Mouse (Mus musculus): ENCODE measurements around the gene Syne1. TPM values are rescaled to one million over a fixed set of nuclear protein-coding genes. Genes with fewer than 3 reads are reported as not detected.

Syne1 gene
- total and polyA plus RNA-seq, 3 experiments = 5.3 to 6.8 TPM; not detected in 1

DNA sequence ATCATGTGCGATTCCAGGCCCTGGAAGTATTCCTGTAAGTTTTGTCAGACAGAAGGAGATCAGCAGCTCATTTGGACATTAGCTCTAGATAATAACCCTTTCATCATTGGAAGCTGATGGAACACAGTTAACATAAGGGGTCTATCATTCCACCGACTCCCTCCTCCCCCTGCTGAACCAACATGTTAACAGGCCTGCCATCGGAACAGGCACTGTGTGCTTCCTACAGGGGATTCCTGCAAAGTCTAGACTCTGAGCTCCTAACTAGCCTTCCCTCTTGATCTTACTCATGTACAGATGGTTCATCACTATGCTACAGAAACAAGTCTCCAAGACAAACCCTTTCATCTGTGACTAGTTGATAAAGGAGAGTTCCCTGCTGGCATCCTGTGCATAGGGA lies 419.2 kb downstream of the Syne1 start:
- TF ChIP-seq POLR2AphosphoS2 (IDR thresholded peaks at IDR 0.05; ENCODE audit: low read length) (no peak), EP300 (IDR thresholded peaks at IDR 0.05; ENCODE audit: low read depth in 1 of 2, low read length in 2 of 2) (no peak), USF1 (IDR thresholded peaks at IDR 0.05; ENCODE audit: low read depth, low read length) (no peak), UBTF (IDR thresholded peaks at IDR 0.05; ENCODE audit: borderline replicate concordance, insufficient read depth, low read depth, low read length) (no peak), GATA1 (IDR thresholded peaks at IDR 0.05; ENCODE audit: low read depth, low read length) (no peak), ZC3H11A (IDR thresholded peaks at IDR 0.05; ENCODE audit: low read depth, low read length) (no peak), TBP (IDR thresholded peaks at IDR 0.05; ENCODE audit: low read depth, low read length) (no peak), SIN3A (IDR thresholded peaks at IDR 0.05; ENCODE audit: low read length) (no peak), RAD21 (IDR thresholded peaks at IDR 0.05; ENCODE audit: low read depth, low read length) (no peak), MYB (IDR thresholded peaks at IDR 0.05; ENCODE audit: low read depth, low read length) (no peak), JUND (IDR thresholded peaks at IDR 0.05; ENCODE audit: low read depth, low read length) (no peak), KAT2A (conservative IDR thresholded peaks at IDR 0.05; ENCODE audit: low read depth, low read length) (no peak), RCOR1 (IDR thresholded peaks at IDR 0.05; ENCODE audit: low read depth, low read length) (no peak), ETS1 (IDR thresholded peaks at IDR 0.05; ENCODE audit: low read depth, low read length) (no peak), GABPA (IDR thresholded peaks at IDR 0.05; ENCODE audit: low read depth, low read length) (no peak), CHD1 (IDR thresholded peaks at IDR 0.05; ENCODE audit: low read depth, low read length) (no peak)
- H3K79me2 ChIP-seq (ENCODE audit: control insufficient read depth, insufficient read depth, low read length, poor library complexity) = no peaks in the 10 kb centered on the region

DNA sequence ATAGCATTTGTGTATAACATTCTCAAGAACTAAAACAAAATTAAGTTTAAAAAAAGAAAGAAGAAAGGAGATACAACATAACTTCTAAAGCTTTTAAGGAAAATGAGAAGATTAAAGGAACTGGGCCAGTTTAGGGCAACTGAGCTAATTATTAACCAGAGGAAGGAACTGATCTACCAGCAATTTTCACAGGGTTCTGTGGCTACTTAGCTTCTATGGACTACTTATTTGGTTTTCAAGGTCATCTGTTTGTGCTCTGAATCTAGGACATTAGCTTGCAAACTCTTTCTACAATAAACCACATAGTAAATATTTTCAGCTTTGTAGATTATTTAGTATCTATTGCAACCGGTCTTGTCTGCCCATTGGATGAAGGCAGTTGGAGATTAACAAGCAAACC lies 420.8 kb downstream of the Syne1 start:
- no peak for TF ChIP-seq MAZ (IDR thresholded peaks at IDR 0.05; ENCODE audit: low read depth, low read length)
- TF ChIP-seq UBTF (IDR thresholded peaks at IDR 0.05; ENCODE audit: borderline replicate concordance, insufficient read depth, low read depth, low read length) = no peak
- no peak for TF ChIP-seq TBP (IDR thresholded peaks at IDR 0.05; ENCODE audit: low read depth, low read length)
- TF ChIP-seq CHD1 (IDR thresholded peaks at IDR 0.05; ENCODE audit: low read depth, low read length) = no peak
- no peak for TF ChIP-seq SIN3A (IDR thresholded peaks at IDR 0.05; ENCODE audit: low read length)
- TF ChIP-seq USF2 (IDR thresholded peaks at IDR 0.05; ENCODE audit: borderline replicate concordance in 1 of 2, insufficient read depth in 1 of 2, low read depth in 1 of 2, low read length in 2 of 2) = no peak
- no peak for TF ChIP-seq POLR2AphosphoS2 (IDR thresholded peaks at IDR 0.05; ENCODE audit: low read length)
- TF ChIP-seq NRF1 (IDR thresholded peaks at IDR 0.05; ENCODE audit: insufficient read depth, low read depth, low read length, poor library complexity, severe bottlenecking) = no peak
- TF ChIP-seq ZMIZ1 (IDR thresholded peaks at IDR 0.05; ENCODE audit: low read depth, low read length) = no peak

More for the DNA sequence above, 419.2 kb downstream of the Syne1 start:
- H3K4me3 ChIP-seq (ENCODE audit: control insufficient read depth in 1 of 2, insufficient read depth in 1 of 2, low read depth in 2 of 2, low read length in 2 of 2) = no peak overlapping the region
- no peak for DNase-seq (ENCODE audit: low read depth, low spot score)
- H3K9ac ChIP-seq (ENCODE audit: control insufficient read depth, low read depth, low read length, poor library complexity, severe bottlenecking) = no peak overlapping the region
- no peaks in the 10 kb centered on the region for H3K4me1 ChIP-seq (ENCODE audit: control insufficient read depth in 1 of 2, insufficient read depth in 2 of 2, low read length in 2 of 2)
- H3K36me3 ChIP-seq (ENCODE audit: control insufficient read depth in 1 of 2, insufficient read depth in 2 of 2, low read length in 2 of 2) = no peaks in the 10 kb centered on the region; a peak in 1 of 4 replicates
- H3K27me3 ChIP-seq (ENCODE audit: control insufficient read depth in 1 of 2, insufficient read depth in 2 of 2, low read length in 2 of 2) = no peaks in the 10 kb centered on the region
- H3K27ac ChIP-seq (ENCODE audit: control insufficient read depth, low read depth, low read length) = no peak overlapping the region
- H3K9me3 ChIP-seq (replicated peaks; ENCODE audit: insufficient read depth, low read length) = no peaks in the 10 kb centered on the region

More for the DNA sequence above, 420.8 kb downstream of the Syne1 start:
- Histone ChIP-seq H3K4me3 (ENCODE audit: control insufficient read depth in 1 of 2, insufficient read depth in 1 of 2, low read depth in 2 of 2, low read length in 2 of 2) (no peak overlapping the region), H3K79me2 (ENCODE audit: control insufficient read depth, insufficient read depth, low read length, poor library complexity) (no peaks in the 10 kb centered on the region), H3K27me3 (ENCODE audit: control insufficient read depth in 1 of 2, insufficient read depth in 2 of 2, low read length in 2 of 2) (no peaks in the 10 kb centered on the region), H3K9me3 (replicated peaks; ENCODE audit: insufficient read depth, low read length) (no peaks in the 10 kb centered on the region), H3K36me3 (ENCODE audit: control insufficient read depth in 1 of 2, insufficient read depth in 2 of 2, low read length in 2 of 2) (no peaks in the 10 kb centered on the region; a peak in 1 of 4 replicates), H3K9ac (ENCODE audit: control insufficient read depth, low read depth, low read length, poor library complexity, severe bottlenecking) (no peak overlapping the region), H3K27ac (ENCODE audit: control insufficient read depth, low read depth, low read length) (no peak overlapping the region), H3K4me1 (ENCODE audit: control insufficient read depth in 1 of 2, insufficient read depth in 2 of 2, low read length in 2 of 2) (no peaks in the 10 kb centered on the region)
- no peak for DNase-seq (ENCODE audit: low read depth, low spot score)

Data from MEL (cell line).